Mouse (Mus musculus): ENCODE results near the gene Slc35f4.

Slc35f4 gene

GRCm38 (mm10) chr14:49348897-49349250, 177.0 kb downstream of the Slc35f4 start:
- peak in 1 of 2 experiments; percentile 63 for DNase-seq (ENCODE audit: low spot score in 2 of 2)

- DNase-seq (ENCODE audit: low spot score in 2 of 2), result no peak
Observed at GRCm38 (mm10) chr14:49348164-49348896, 177.5 kb downstream of the Slc35f4 start.

GRCm38 (mm10) chr14:49345835-49346234, 180.0 kb downstream of the Slc35f4 start:
- DNase-seq (ENCODE audit: low spot score in 2 of 2), result no peak

GRCm38 (mm10) chr14:49337011-49337410, 188.8 kb downstream of the Slc35f4 start:
- DNase-seq (ENCODE audit: low spot score in 2 of 2), result no peak

GRCm38 (mm10) chr14:49333841-49334240, 192.0 kb downstream of the Slc35f4 start:
- DNase-seq (ENCODE audit: low spot score in 2 of 2), result no peak

GRCm38 (mm10) chr14:49316493-49316894, 209.4 kb downstream of the Slc35f4 start:
- no peak for DNase-seq (ENCODE audit: low spot score in 2 of 2)

- no peak for DNase-seq (ENCODE audit: low spot score in 2 of 2)
Observed at GRCm38 (mm10) chr14:49313981-49314380, 211.9 kb downstream of the Slc35f4 start.

- DNase-seq (ENCODE audit: low spot score in 2 of 2), result no peak
Observed at GRCm38 (mm10) chr14:49313376-49313775, 212.5 kb downstream of the Slc35f4 start.

- DNase-seq (ENCODE audit: low spot score in 2 of 2), result no peak
Observed at GRCm38 (mm10) chr14:49311548-49311947, 214.3 kb downstream of the Slc35f4 start.

GRCm38 (mm10) chr14:49311091-49311492, 214.8 kb downstream of the Slc35f4 start:
- no peak for DNase-seq (ENCODE audit: low spot score in 2 of 2)

GRCm38 (mm10) chr14:49309670-49310069, 216.2 kb downstream of the Slc35f4 start:
- no peak for DNase-seq (ENCODE audit: low spot score in 2 of 2)

- no peak for DNase-seq (ENCODE audit: low spot score in 2 of 2)
Observed at GRCm38 (mm10) chr14:49308591-49308990, 217.3 kb downstream of the Slc35f4 start.

- DNase-seq (ENCODE audit: low spot score in 2 of 2), result no peak
Observed at GRCm38 (mm10) chr14:49307842-49308241, 218.0 kb downstream of the Slc35f4 start.

- no peak for DNase-seq (ENCODE audit: low spot score in 2 of 2)
Observed at GRCm38 (mm10) chr14:49305534-49306409, 220.1 kb downstream of the Slc35f4 start.

GRCm38 (mm10) chr14:49302271-49302857, 223.5 kb downstream of the Slc35f4 start:
- no peak for DNase-seq (ENCODE audit: low spot score in 2 of 2)

- no peak for DNase-seq (ENCODE audit: low spot score in 2 of 2)
Observed at GRCm38 (mm10) chr14:49300981-49301619, 224.7 kb downstream of the Slc35f4 start.

- DNase-seq (ENCODE audit: low spot score in 2 of 2), result no peak
Observed at GRCm38 (mm10) chr14:49300326-49300725, 225.5 kb downstream of the Slc35f4 start.

- DNase-seq (ENCODE audit: low spot score in 2 of 2), result no peak
Observed at GRCm38 (mm10) chr14:49293802-49294449, 231.9 kb downstream of the Slc35f4 start.

GRCm38 (mm10) chr14:49290029-49290745, 235.7 kb downstream of the Slc35f4 start:
- no peak for DNase-seq (ENCODE audit: low spot score in 2 of 2)

GRCm38 (mm10) chr14:49283784-49284655, 241.8 kb downstream of the Slc35f4 start:
- no peak for DNase-seq (ENCODE audit: low spot score in 2 of 2)
